Mouse (Mus musculus): Measurements from ENCODE around the gene 2310022A10Rik. TPM values are rescaled to one million over a fixed set of nuclear protein-coding genes. Genes with fewer than 3 reads are reported as not detected.

Gene 2310022A10Rik
- polyA plus RNA-seq, 1 experiment from 2014 or later: 35.4 TPM

Other genes starting within 250 kb of the 2310022A10Rik start
- gene Ltbp4, start 215.5 kb upstream of the 2310022A10Rik start, polyA plus RNA-seq (2016; fragmentation: Nextera tagmentation; extraction: Ambion mirVana): 8.7 and 8.9 TPM in 2 replicates
- 72.4 and 76.2 TPM in 2 replicates for gene Shkbp1, start 197.2 kb upstream of the 2310022A10Rik start, polyA plus RNA-seq (2016; fragmentation: Nextera tagmentation; extraction: Ambion mirVana)
- 0.43 and 0.59 TPM in 2 replicates for gene Gm20479, start 195.8 kb upstream of the 2310022A10Rik start, polyA plus RNA-seq (2016; fragmentation: Nextera tagmentation; extraction: Ambion mirVana)
- 0.90 and 1.1 TPM in 2 replicates for gene Sptbn4, start 105.5 kb upstream of the 2310022A10Rik start, polyA plus RNA-seq (2016; fragmentation: Nextera tagmentation; extraction: Ambion mirVana)
- gene Blvrb, start 105.3 kb upstream of the 2310022A10Rik start, polyA plus RNA-seq (2016; fragmentation: Nextera tagmentation; extraction: Ambion mirVana): 26.6 and 27.3 TPM in 2 replicates
- 20.8 and 22.3 TPM in 2 replicates for gene Sertad3, start 79.5 kb upstream of the 2310022A10Rik start, polyA plus RNA-seq (2016; fragmentation: Nextera tagmentation; extraction: Ambion mirVana)
- gene Sertad1, start 66.3 kb upstream of the 2310022A10Rik start, polyA plus RNA-seq (2016; fragmentation: Nextera tagmentation; extraction: Ambion mirVana): 17.5 TPM in 2 replicates
- 2.5 and 3.5 TPM in 2 replicates for gene Prx, start 53.9 kb upstream of the 2310022A10Rik start, polyA plus RNA-seq (2016; fragmentation: Nextera tagmentation; extraction: Ambion mirVana)
- 0.36 and 0.66 TPM in 2 replicates for gene Hipk4, start 30.0 kb upstream of the 2310022A10Rik start, polyA plus RNA-seq (2016; fragmentation: Nextera tagmentation; extraction: Ambion mirVana)
- 93.9 and 104 TPM in 2 replicates for gene Pld3, start within 50 bp of the 2310022A10Rik start, polyA plus RNA-seq (2016; fragmentation: Nextera tagmentation; extraction: Ambion mirVana)
- gene Akt2, start 38.3 kb downstream of the 2310022A10Rik start, polyA plus RNA-seq (2016; fragmentation: Nextera tagmentation; extraction: Ambion mirVana): 85.0 and 90.5 TPM in 2 replicates
- gene Ttc9b, start 100.7 kb downstream of the 2310022A10Rik start, polyA plus RNA-seq (2016; fragmentation: Nextera tagmentation; extraction: Ambion mirVana): 19.7 and 20.4 TPM in 2 replicates
- 18.8 and 19.8 TPM in 2 replicates for gene Map3k10, start 121.4 kb downstream of the 2310022A10Rik start, polyA plus RNA-seq (2016; fragmentation: Nextera tagmentation; extraction: Ambion mirVana)
- 6.9 and 8.7 TPM in 2 replicates for gene Zfp607b, start 136.1 kb downstream of the 2310022A10Rik start, polyA plus RNA-seq (2016; fragmentation: Nextera tagmentation; extraction: Ambion mirVana)
- 101 and 107 TPM in 2 replicates for gene Zfp60, start 178.2 kb downstream of the 2310022A10Rik start, polyA plus RNA-seq (2016; fragmentation: Nextera tagmentation; extraction: Ambion mirVana)

Measured in hindbrain, embryonic 12.5 days (tissue).